Mouse (Mus musculus): Measurements from ENCODE around the gene Tubgcp2. TPM values are rescaled to one million over a fixed set of nuclear protein-coding genes. Genes with fewer than 3 reads are reported as not detected.
A peak's percentile ranks its signal among the peaks of the same experiment; 100 is the strongest.

Gene Tubgcp2
- polyA plus RNA-seq, 1 experiment from 2014 or later: 72.7 TPM

- H3K9me3 ChIP-seq: no peaks in the 10 kb centered on the region
- H3K27ac ChIP-seq (replicated peaks): no peak overlapping the region
- no peak overlapping the region for H3K9ac ChIP-seq (replicated peaks)
- WGBS: 73% methylated on average over 6 of the region's 6 CpGs
- no peaks in the 10 kb centered on the region for H3K4me1 ChIP-seq
- no peak overlapping the region for H3K4me3 ChIP-seq
- H3K27me3 ChIP-seq: peaks cover 68% of the 10 kb centered on the region
- ATAC-seq (ENCODE audit: low FRiP score, low read depth): no peak
- H3K36me3 ChIP-seq: no peaks in the 10 kb centered on the region
- no peak overlapping the region for H3K4me2 ChIP-seq (replicated peaks)
Observed at GRCm38 (mm10) chr7:139971436-139971835, 65.0 kb downstream of the Tubgcp2 start.

DNA sequence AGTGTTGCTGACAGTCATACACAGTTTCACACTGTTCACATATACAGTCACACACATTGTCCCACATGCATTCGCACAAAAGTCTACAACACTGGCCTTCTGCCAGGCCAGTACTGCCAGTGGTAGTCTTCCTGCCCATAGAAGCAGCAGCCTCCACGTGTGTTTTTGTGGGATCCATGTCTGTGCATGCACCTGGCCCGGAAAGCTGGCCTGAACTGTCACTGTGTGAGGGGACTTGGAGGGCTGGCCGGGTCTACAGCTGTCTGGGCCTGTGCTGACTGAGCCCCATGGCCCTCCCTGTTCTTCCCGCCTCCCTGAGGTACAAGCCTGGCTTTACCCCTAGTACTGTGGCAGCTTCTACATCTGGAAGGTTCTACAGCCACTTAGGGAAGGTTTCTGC lies 65.5 kb downstream of the Tubgcp2 start:
- Histone ChIP-seq H3K9me3 (no peaks in the 10 kb centered on the region), H3K36me3 (no peaks in the 10 kb centered on the region), H3K4me1 (no peaks in the 10 kb centered on the region), H3K9ac (replicated peaks) (no peak overlapping the region), H3K4me2 (replicated peaks) (no peak overlapping the region), H3K27me3 (peaks cover 66% of the 10 kb centered on the region), H3K27ac (replicated peaks) (no peak overlapping the region), H3K4me3 (no peak overlapping the region)
- no peak for ATAC-seq (ENCODE audit: low FRiP score, low read depth)
- WGBS: 78% methylated on average over 5 of the region's 5 CpGs

DNA sequence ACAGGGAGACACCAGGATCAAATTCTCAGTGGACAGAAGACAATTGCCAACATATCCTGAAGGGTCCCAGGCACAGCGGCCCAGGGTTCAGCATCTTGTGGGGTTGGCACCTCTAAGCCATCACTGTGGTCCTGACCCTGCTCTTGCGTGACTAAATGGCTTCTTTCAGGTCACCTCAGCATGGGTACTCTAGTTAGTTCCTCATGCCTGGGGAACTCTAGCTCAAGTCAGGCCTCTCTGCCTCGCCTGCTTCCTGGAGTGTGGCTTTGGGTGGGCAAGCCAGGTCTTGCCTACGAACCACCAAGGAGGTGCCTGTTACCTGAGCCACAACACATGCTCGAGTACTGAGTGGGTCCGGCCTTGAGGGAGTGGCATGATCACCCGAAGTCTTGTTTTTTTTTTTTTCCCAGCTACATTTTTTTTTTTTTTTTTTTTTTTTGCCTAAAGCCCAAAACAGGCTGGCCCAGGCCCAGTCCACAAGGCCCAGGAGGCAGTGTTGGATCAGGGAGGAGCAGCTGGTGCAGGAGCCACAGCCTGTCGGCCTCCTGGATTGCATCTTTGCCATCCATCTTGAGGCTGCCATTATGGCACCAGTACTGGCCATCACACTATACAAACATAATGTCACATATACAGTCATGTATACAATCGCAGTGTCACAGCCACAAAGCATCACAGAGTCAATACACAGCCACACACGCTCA lies 66.1 kb downstream of the Tubgcp2 start:
- Histone ChIP-seq H3K4me2 (replicated peaks) (no peak overlapping the region), H3K4me1 (no peaks in the 10 kb centered on the region), H3K9me3 (no peaks in the 10 kb centered on the region), H3K27ac (replicated peaks) (no peak overlapping the region), H3K9ac (replicated peaks) (no peak overlapping the region), H3K36me3 (no peaks in the 10 kb centered on the region), H3K4me3 (no peak overlapping the region), H3K27me3 (peaks cover 68% of the 10 kb centered on the region)
- 0 out of 2 replicates have a peak, but pooled peaks have one; percentile 20 for ATAC-seq (ENCODE audit: low FRiP score, low read depth)
- 84% methylated on average over 10 of the region's 10 CpGs for WGBS

DNA sequence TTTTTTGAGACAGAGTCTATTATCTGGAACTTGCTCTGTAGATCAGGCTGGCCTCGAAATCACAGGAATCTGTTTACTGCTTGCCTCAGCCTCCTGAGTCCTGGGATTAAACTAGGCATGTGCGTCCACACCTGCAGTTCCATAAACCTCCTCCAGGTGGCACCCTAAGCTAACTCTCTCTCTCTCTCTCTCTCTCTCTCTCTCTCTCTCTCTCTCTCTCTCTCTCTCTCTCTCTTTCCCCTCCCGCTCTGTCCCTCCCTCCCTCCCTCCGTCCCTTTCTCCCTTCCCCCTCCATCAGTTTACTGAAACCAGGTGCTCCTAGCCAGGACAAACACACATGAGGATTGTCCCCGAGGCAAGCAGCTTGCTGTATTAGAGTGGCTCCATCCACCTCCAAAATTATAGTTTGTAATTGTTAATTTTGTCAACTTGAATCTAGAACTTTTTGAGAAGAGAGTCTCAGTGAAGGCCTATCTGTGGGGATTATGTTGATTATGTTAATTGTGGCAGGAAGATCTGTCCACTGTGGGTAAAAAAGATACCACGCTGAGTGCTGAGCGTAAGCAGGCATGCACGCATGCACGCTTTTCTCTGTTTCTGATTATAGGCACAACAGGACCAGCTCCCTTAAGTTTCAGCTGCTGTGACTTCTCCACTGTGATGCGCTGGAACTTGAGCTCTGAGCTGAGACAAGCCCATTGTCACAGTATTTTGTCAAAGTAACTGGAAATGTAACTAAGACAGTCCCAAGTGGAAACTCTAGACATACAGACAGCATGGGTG lies 66.9 kb downstream of the Tubgcp2 start:
- H3K36me3 ChIP-seq: no peaks in the 10 kb centered on the region
- H3K27ac ChIP-seq (replicated peaks): no peak overlapping the region
- H3K9me3 ChIP-seq: no peaks in the 10 kb centered on the region
- H3K4me2 ChIP-seq (replicated peaks): no peak overlapping the region
- WGBS: 33% methylated on average over 10 of the region's 10 CpGs
- H3K27me3 ChIP-seq: peaks cover 71% of the 10 kb centered on the region
- no peaks in the 10 kb centered on the region for H3K4me1 ChIP-seq
- peak; percentile 24; the same call in 1 of the 2 replicates for ATAC-seq (ENCODE audit: low FRiP score, low read depth)
- H3K9ac ChIP-seq (replicated peaks): no peak overlapping the region
- no peak overlapping the region for H3K4me3 ChIP-seq

GRCm38 (mm10) chr7:139968428-139968827 lies 68.0 kb downstream of the Tubgcp2 start:
- 46% methylated on average over 5 of the region's 5 CpGs for WGBS
- Histone ChIP-seq H3K4me1 (no peaks in the 10 kb centered on the region), H3K9me3 (no peaks in the 10 kb centered on the region), H3K36me3 (no peaks in the 10 kb centered on the region), H3K27me3 (peaks cover 71% of the 10 kb centered on the region), H3K4me2 (replicated peaks) (no peak overlapping the region), H3K9ac (replicated peaks) (no peak overlapping the region), H3K27ac (replicated peaks) (no peak overlapping the region), H3K4me3 (no peak overlapping the region)
- no peak for ATAC-seq (ENCODE audit: low FRiP score, low read depth)

- no peak overlapping the region for H3K27ac ChIP-seq (replicated peaks)
- H3K4me3 ChIP-seq: no peak overlapping the region
- 9% methylated on average over 4 of the region's 4 CpGs for WGBS
- H3K4me1 ChIP-seq: no peaks in the 10 kb centered on the region
- ATAC-seq (ENCODE audit: low FRiP score, low read depth): no peak
- H3K4me2 ChIP-seq (replicated peaks): no peak overlapping the region
- no peak overlapping the region for H3K9ac ChIP-seq (replicated peaks)
- H3K27me3 ChIP-seq: peaks cover 64% of the 10 kb centered on the region
- H3K9me3 ChIP-seq: no peaks in the 10 kb centered on the region
- no peaks in the 10 kb centered on the region for H3K36me3 ChIP-seq
Observed at GRCm38 (mm10) chr7:139967175-139967574, 69.3 kb downstream of the Tubgcp2 start.

DNA sequence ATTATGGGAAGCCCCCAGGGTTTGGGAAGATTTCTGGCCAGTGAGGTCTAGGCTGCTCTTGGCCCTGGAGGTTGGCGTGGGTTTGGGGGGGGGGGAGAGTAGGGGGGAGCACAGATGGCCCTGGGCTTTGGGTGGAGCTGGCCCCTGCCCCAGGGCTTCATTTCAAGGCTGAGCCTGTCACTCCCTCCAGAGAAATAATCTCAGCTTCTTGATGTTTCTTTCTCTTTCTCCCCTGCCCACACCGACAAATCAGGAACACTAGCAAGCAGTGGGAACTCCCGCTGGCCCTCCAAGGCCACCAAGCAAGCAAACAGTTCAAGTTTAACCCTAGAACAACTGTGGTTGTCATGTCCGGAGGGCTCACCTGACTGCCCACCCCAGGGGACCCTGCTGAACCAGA lies 72.7 kb downstream of the Tubgcp2 start:
- ATAC-seq (ENCODE audit: low FRiP score, low read depth): no peak
- Histone ChIP-seq H3K27ac (replicated peaks) (no peak overlapping the region), H3K4me3 (no peak overlapping the region), H3K4me2 (replicated peaks) (no peak overlapping the region), H3K4me1 (no peaks in the 10 kb centered on the region), H3K36me3 (no peaks in the 10 kb centered on the region), H3K9ac (replicated peaks) (no peak overlapping the region), H3K9me3 (no peaks in the 10 kb centered on the region), H3K27me3 (peaks cover 57% of the 10 kb centered on the region)
- WGBS: 59% methylated on average over 4 of the region's 4 CpGs

- 87% methylated on average over 10 of the region's 10 CpGs for WGBS
- no peak for ATAC-seq (ENCODE audit: low FRiP score, low read depth)
- Histone ChIP-seq H3K9me3 (no peaks in the 10 kb centered on the region), H3K4me3 (no peak overlapping the region), H3K4me1 (no peaks in the 10 kb centered on the region), H3K27me3 (peaks cover 60% of the 10 kb centered on the region), H3K9ac (replicated peaks) (no peak overlapping the region), H3K36me3 (no peaks in the 10 kb centered on the region), H3K4me2 (replicated peaks) (no peak overlapping the region), H3K27ac (replicated peaks) (no peak overlapping the region)
Observed at GRCm38 (mm10) chr7:139961141-139961540, 75.3 kb downstream of the Tubgcp2 start.

GRCm38 (mm10) chr7:139957958-139958357 lies 78.5 kb downstream of the Tubgcp2 start:
- H3K9me3 ChIP-seq: no peaks in the 10 kb centered on the region
- H3K4me3 ChIP-seq: no peak overlapping the region
- WGBS: 40% methylated on average over 11 of the region's 11 CpGs
- H3K27me3 ChIP-seq: peaks cover 59% of the 10 kb centered on the region
- ATAC-seq (ENCODE audit: low FRiP score, low read depth): no peak
- no peak overlapping the region for H3K9ac ChIP-seq (replicated peaks)
- no peak overlapping the region for H3K4me2 ChIP-seq (replicated peaks)
- H3K36me3 ChIP-seq: no peaks in the 10 kb centered on the region
- H3K4me1 ChIP-seq: no peaks in the 10 kb centered on the region
- H3K27ac ChIP-seq (replicated peaks): no peak overlapping the region

DNA sequence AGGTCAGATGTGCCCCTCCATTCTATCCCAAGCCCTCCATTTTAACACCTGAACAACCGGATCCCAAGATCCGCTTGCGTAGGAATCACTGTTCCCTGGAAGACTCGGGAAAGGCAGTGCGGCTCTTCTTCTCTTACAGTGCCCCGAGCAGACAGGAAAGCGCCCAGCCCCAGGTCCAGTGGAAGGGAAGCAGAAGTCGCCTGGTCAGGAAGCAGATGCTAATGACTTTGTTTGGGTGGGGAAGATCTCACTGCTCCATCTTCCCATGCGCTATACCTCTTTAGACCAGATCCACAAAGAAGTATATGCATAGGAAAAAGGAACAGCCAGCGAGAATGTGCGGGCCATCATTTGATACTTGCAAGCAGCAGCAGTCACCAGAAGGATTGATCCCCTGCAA lies 79.0 kb downstream of the Tubgcp2 start:
- Histone ChIP-seq H3K27ac (replicated peaks) (no peak overlapping the region), H3K4me1 (no peaks in the 10 kb centered on the region), H3K9ac (replicated peaks) (no peak overlapping the region), H3K4me2 (replicated peaks) (no peak overlapping the region), H3K27me3 (peaks cover 62% of the 10 kb centered on the region), H3K9me3 (no peaks in the 10 kb centered on the region), H3K36me3 (no peaks in the 10 kb centered on the region), H3K4me3 (no peak overlapping the region)
- WGBS: 62% methylated on average over 11 of the region's 11 CpGs
- no peak for ATAC-seq (ENCODE audit: low FRiP score, low read depth)

DNA sequence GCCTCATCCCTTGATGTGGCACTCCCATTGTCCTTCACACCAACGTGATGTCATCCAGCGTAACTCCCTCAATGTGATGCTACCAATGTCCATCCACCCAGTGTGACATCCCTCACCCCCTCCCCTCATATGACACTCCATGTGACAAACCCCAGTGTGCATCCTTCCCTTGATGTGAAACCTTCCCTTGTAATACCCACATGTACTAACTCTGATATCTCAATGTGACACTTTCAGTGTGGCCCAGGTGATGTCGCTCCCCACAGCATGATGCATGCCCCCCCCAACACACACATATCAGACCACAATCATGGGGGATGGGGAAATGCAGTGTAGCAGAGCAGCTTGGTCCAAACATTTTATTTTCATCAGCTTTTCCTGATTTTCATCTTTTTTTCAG lies 79.8 kb downstream of the Tubgcp2 start:
- Histone ChIP-seq H3K4me1 (0 out of 2 replicates have a peak, but pooled peaks cover 4% of the 10 kb centered on the region), H3K9me3 (no peaks in the 10 kb centered on the region), H3K27ac (replicated peaks) (no peak overlapping the region), H3K4me3 (no peak overlapping the region), H3K9ac (replicated peaks) (no peak overlapping the region), H3K27me3 (peaks cover 62% of the 10 kb centered on the region), H3K36me3 (no peaks in the 10 kb centered on the region), H3K4me2 (replicated peaks) (no peak overlapping the region)
- WGBS: 83% methylated on average over 3 of the region's 3 CpGs
- ATAC-seq (ENCODE audit: low FRiP score, low read depth): no peak

GRCm38 (mm10) chr7:139955505-139955904 lies 81.0 kb downstream of the Tubgcp2 start:
- no peaks in the 10 kb centered on the region for H3K36me3 ChIP-seq
- H3K4me3 ChIP-seq: no peak overlapping the region
- H3K9me3 ChIP-seq: no peaks in the 10 kb centered on the region
- WGBS: 79% methylated on average over 4 of the region's 4 CpGs
- peaks cover 11% of the 10 kb centered on the region; the same call in 1 of the 2 replicates for H3K4me1 ChIP-seq
- H3K4me2 ChIP-seq (replicated peaks): no peak overlapping the region
- no peak for ATAC-seq (ENCODE audit: low FRiP score, low read depth)
- no peak overlapping the region for H3K27ac ChIP-seq (replicated peaks)
- H3K27me3 ChIP-seq: peaks cover 65% of the 10 kb centered on the region
- H3K9ac ChIP-seq (replicated peaks): no peak overlapping the region

Data from midbrain, embryonic 12.5 days (tissue).